Mouse (Mus musculus) left cerebral cortex, postnatal 10 days (tissue): ENCODE measurements around the gene Lrp8. TPM values are rescaled to one million over a fixed set of nuclear protein-coding genes. Genes with fewer than 3 reads are reported as not detected.

Experiments used
- DNase-seq, 2 experiments: peaks; one replicate each; pipeline ENCODE4 v3.0.0; 2021 to 2022; ENCODE audit warnings: low spot score in 2 of 2, mixed read lengths in 1 of 2; ENCODE audit errors: extremely low spot score in 1 of 2
- intact Hi-C: fragments of 180-260 bp; cut with DNase I; formaldehyde crosslinking; loops from one replicate; pipeline ENCODE4 v1.15.1; 2025
- total RNA-seq, 2 experiments: library from RNA; stranded (reverse); gene quantifications; 2 replicates each; pipeline ENCODE4 v1.2.3; 2021

Lrp8 gene
- total RNA-seq, 2 experiments from 2014 or later = 165 to 168 TPM

- intact Hi-C loops = loop anchor here (2.0 kb wide), 1 partner anchor 65 kb away; no protein-coding TSS in a partner anchor
- peak; percentile 71 to 92 for DNase-seq
Measured at GRCm38 (mm10) chr4:107803351-107804106, 1.5 kb downstream of the Lrp8 start.

- DNase-seq = no peak
- intact Hi-C loops = no loop called here
Measured at GRCm38 (mm10) chr4:107805491-107805890, 3.4 kb downstream of the Lrp8 start.

GRCm38 (mm10) chr4:107807796-107808195, 5.7 kb downstream of the Lrp8 start:
- intact Hi-C loops = no loop called here
- DNase-seq = no peak

GRCm38 (mm10) chr4:107808655-107809054, 6.6 kb downstream of the Lrp8 start:
- no peak for DNase-seq
- intact Hi-C loops = no loop called here

- DNase-seq = no peak
- intact Hi-C loops = no loop called here
Measured at GRCm38 (mm10) chr4:107811006-107811405, 8.9 kb downstream of the Lrp8 start.

GRCm38 (mm10) chr4:107811716-107812330, 9.8 kb downstream of the Lrp8 start:
- intact Hi-C loops = no loop called here
- DNase-seq = no peak

GRCm38 (mm10) chr4:107812336-107812735, 10.3 kb downstream of the Lrp8 start:
- intact Hi-C loops = no loop called here
- no peak for DNase-seq

- no peak for DNase-seq
- intact Hi-C loops = no loop called here
Measured at GRCm38 (mm10) chr4:107816459-107816858, 14.4 kb downstream of the Lrp8 start.

- DNase-seq = peak; percentile 66 to 70
- intact Hi-C loops = no loop called here
Measured at GRCm38 (mm10) chr4:107817463-107817862, 15.4 kb downstream of the Lrp8 start.

GRCm38 (mm10) chr4:107819990-107820719, 18.1 kb downstream of the Lrp8 start:
- no peak for DNase-seq
- intact Hi-C loops = no loop called here

- intact Hi-C loops = no loop called here
- no peak for DNase-seq
Measured at GRCm38 (mm10) chr4:107820856-107821619, 19.0 kb downstream of the Lrp8 start.

- intact Hi-C loops = no loop called here
- DNase-seq = no peak
Measured at GRCm38 (mm10) chr4:107822936-107823411, 20.9 kb downstream of the Lrp8 start.

- intact Hi-C loops = no loop called here
- DNase-seq = peak in 1 of 2 experiments; percentile 68
Measured at GRCm38 (mm10) chr4:107823511-107823910, 21.4 kb downstream of the Lrp8 start.

- intact Hi-C loops = no loop called here
- DNase-seq = peak; percentile 63 to 73
Measured at GRCm38 (mm10) chr4:107828727-107829218, 26.7 kb downstream of the Lrp8 start.

GRCm38 (mm10) chr4:107829675-107830074, 27.6 kb downstream of the Lrp8 start:
- no peak for DNase-seq
- intact Hi-C loops = no loop called here

- no peak for DNase-seq
- intact Hi-C loops = no loop called here
Measured at GRCm38 (mm10) chr4:107830189-107830588, 28.1 kb downstream of the Lrp8 start.

GRCm38 (mm10) chr4:107830821-107831221, 28.8 kb downstream of the Lrp8 start:
- DNase-seq = no peak
- intact Hi-C loops = no loop called here

GRCm38 (mm10) chr4:107831678-107832077, 29.6 kb downstream of the Lrp8 start:
- DNase-seq = no peak
- intact Hi-C loops = no loop called here

GRCm38 (mm10) chr4:107833525-107833924, 31.5 kb downstream of the Lrp8 start:
- intact Hi-C loops = no loop called here
- no peak for DNase-seq
